In genomic region chr10:26337896-26338503, GRCm38 (mm10) we compare ENCODE assay signal across 26 mouse cellular contexts. TPM values are rescaled to one million over a fixed set of nuclear protein-coding genes. Genes with fewer than 3 reads are reported as not detected.
DNase-seq lines count a peak whose midpoint lies in the region; ATAC-seq and TF ChIP-seq lines count a peak whose summit lies in the region.
"Had no signal": no experiment of that assay in that cellular context is flagged by ENCODE, and none has a peak within 500 bp of the region (broad histone marks: within the 10 kb centered on the region; RNA-seq: fewer than 3 reads in every experiment).

No protein-coding gene starts in this region.

- no peak overlapping the region for H3K4me2 ChIP-seq in lung, embryonic 16.5 days (ENCODE audit: low read depth, low read length)
- no peak overlapping the region for H3K4me2 ChIP-seq in lung, postnatal 0 days (replicated peaks; ENCODE audit: low read depth, low read length)
- H3K4me2 ChIP-seq: heart, embryonic 15.5 days; hindbrain, embryonic 15.5 days; kidney, embryonic 15.5 days; limb, embryonic 13.5 days; liver, embryonic 11.5 days had no signal

- peaks cover 28% of the 10 kb centered on the region for H3K36me3 ChIP-seq in lung, embryonic 16.5 days (ENCODE audit: control insufficient read depth, insufficient read depth, low read length)
- peaks cover 34% of the 10 kb centered on the region; the same call in 1 of the 2 replicates for H3K36me3 ChIP-seq in lung, postnatal 0 days (ENCODE audit: insufficient read depth, low read length)

- DNase-seq in gastrocnemius, adult 2 months, result peak; percentile 21
- no peak for DNase-seq in gastrocnemius, postnatal 4 days (ENCODE audit: low spot score in 2 of 2)
- DNase-seq in lung, adult 2 months, result no peak
- DNase-seq in lung, postnatal 0 days (ENCODE audit: low spot score), result peak; percentile 24
- peak; percentile 14 to 42 for DNase-seq in lung, postnatal 4 days
- no peak for DNase-seq in frontal cortex, postnatal 14 days (ENCODE audit: low spot score in 2 of 2)
- DNase-seq: adrenal gland, postnatal 14 days; cerebellum, adult 18-20 months; cerebellum, postnatal 14 days; kidney, adult 18-20 months; kidney, postnatal 25 days; right cerebral cortex, postnatal 4 days had no signal

- ATAC-seq in lung, embryonic 16.5 days (ENCODE audit: low read depth), result peak; percentile 51; the same call in 1 of the 2 replicates
- ATAC-seq in lung, postnatal 0 days, result peak; percentile 62
- no peak for ATAC-seq in megakaryocyte, adult 5-6 weeks (ENCODE audit: poor library complexity, severe bottlenecking)
- ATAC-seq: forebrain, embryonic 16.5 days; midbrain, embryonic 16.5 days; Patski had no signal

- TF ChIP-seq CTCF in gastrocnemius, adult 2 months (IDR thresholded peaks at IDR 0.05), result no peak
- TF ChIP-seq CTCF in lung, adult 2 months (IDR thresholded peaks at IDR 0.05; ENCODE audit: insufficient read depth, low read length), result no peak
- TF ChIP-seq CTCF in lung, postnatal 0 days (IDR thresholded peaks at IDR 0.05), result no peak

- no peak for TF ChIP-seq POLR2A in lung, adult 2 months (IDR thresholded peaks at IDR 0.05; ENCODE audit: borderline replicate concordance, extremely low read depth, low read depth, low read length)

- H3K4me1 ChIP-seq in lung, embryonic 16.5 days (replicated peaks; ENCODE audit: control insufficient read depth, insufficient read depth, low read length), result no peaks in the 10 kb centered on the region
- no peaks in the 10 kb centered on the region for H3K4me1 ChIP-seq in lung, adult 2 months (ENCODE audit: control insufficient read depth, insufficient read depth, low read length)
- no peaks in the 10 kb centered on the region for H3K4me1 ChIP-seq in lung, postnatal 0 days (ENCODE audit: insufficient read depth, low read depth, low read length)
- H3K4me1 ChIP-seq: heart, embryonic 10.5 days; heart, embryonic 15.5 days; hindbrain, embryonic 15.5 days; kidney, embryonic 15.5 days; limb, embryonic 13.5 days had no signal

- H3K27ac ChIP-seq in gastrocnemius, adult 2 months, result peak overlapping the region; percentile 62
- H3K27ac ChIP-seq in lung, embryonic 16.5 days (ENCODE audit: low read length), result no peak overlapping the region
- H3K27ac ChIP-seq in lung, postnatal 0 days (ENCODE audit: low read length), result no peak overlapping the region
- H3K27ac ChIP-seq: heart, embryonic 10.5 days; heart, embryonic 15.5 days; hindbrain, embryonic 15.5 days; kidney, embryonic 15.5 days; left cerebral cortex, adult 2 months; limb, embryonic 13.5 days; macrophage had no signal

- 71% methylated on average over 23 of the region's 23 CpGs for WGBS in lung, embryonic 16.5 days
- 47% methylated on average over 23 of the region's 23 CpGs for WGBS in lung, adult 2 months
- 66% methylated on average over 23 of the region's 23 CpGs for WGBS in lung, postnatal 0 days

- intact Hi-C loops in gastrocnemius, adult 2 months (cut with DNase I), result no loop called here

- H3K9me3 ChIP-seq in lung, embryonic 16.5 days (ENCODE audit: control insufficient read depth, low read length), result no peaks in the 10 kb centered on the region
- no peaks in the 10 kb centered on the region for H3K9me3 ChIP-seq in lung, postnatal 0 days (ENCODE audit: low read length)
- H3K9me3 ChIP-seq: heart, embryonic 10.5 days; heart, embryonic 15.5 days; hindbrain, embryonic 15.5 days; kidney, embryonic 15.5 days; limb, embryonic 13.5 days had no signal

- peak overlapping the region; percentile 15; the same call in 1 of the 2 replicates for H3K4me3 ChIP-seq in gastrocnemius, adult 2 months
- H3K4me3 ChIP-seq in lung, embryonic 16.5 days (ENCODE audit: low read length), result no peak overlapping the region
- H3K4me3 ChIP-seq in lung, adult 2 months (replicated peaks; ENCODE audit: extremely low read depth, low read depth, low read length), result no peak overlapping the region
- no peak overlapping the region for H3K4me3 ChIP-seq in lung, postnatal 0 days (ENCODE audit: low read depth, low read length)
- H3K4me3 ChIP-seq: erythroblast, embryonic 14.5 days; heart, embryonic 10.5 days; heart, embryonic 15.5 days; hindbrain, embryonic 15.5 days; kidney, embryonic 15.5 days; left cerebral cortex, adult 2 months; limb, embryonic 13.5 days had no signal

- no peak for TF ChIP-seq EP300 in lung, postnatal 0 days (IDR thresholded peaks at IDR 0.05)

- no peaks in the 10 kb centered on the region for H3K27me3 ChIP-seq in lung, embryonic 16.5 days (ENCODE audit: control insufficient read depth, insufficient read depth, low read depth, low read length)
- no peaks in the 10 kb centered on the region for H3K27me3 ChIP-seq in lung, postnatal 0 days (replicated peaks; ENCODE audit: insufficient read depth, low read length)
- H3K27me3 ChIP-seq: heart, embryonic 15.5 days; hindbrain, embryonic 15.5 days; kidney, embryonic 15.5 days; limb, embryonic 13.5 days; Patski had no signal

- H3K9ac ChIP-seq in lung, embryonic 16.5 days (ENCODE audit: low read length), result no peak overlapping the region
- H3K9ac ChIP-seq in lung, postnatal 0 days (replicated peaks; ENCODE audit: low read depth), result no peak overlapping the region
- H3K9ac ChIP-seq: heart, embryonic 15.5 days; hindbrain, embryonic 15.5 days; kidney, embryonic 15.5 days; limb, embryonic 13.5 days had no signal

RNA-seq across cellular contexts. Expression of gene L3mbtl3, which starts 37.8 kb away (rescaled TPM):
- 1 to 10 TPM; 4.6 to 8.0 TPM for total RNA-seq in gastrocnemius, adult 2 months (2021)
- 10 to 100 TPM; 10.6 to 11.2 TPM for total RNA-seq in gastrocnemius, postnatal 4 days (2021)
- 12.6 and 13.5 TPM in 2 replicates for polyA plus RNA-seq in lung, embryonic 16.5 days (2015; fragmentation: Nextera tagmentation; extraction: Ambion mirVana)
- 4.6 and 4.9 TPM in 2 replicates for polyA plus RNA-seq in lung, adult 2 months (2012; rRNA removed)
- polyA plus RNA-seq in lung, postnatal 0 days (2015; fragmentation: Nextera tagmentation; extraction: Ambion mirVana), result 11.4 and 12.1 TPM in 2 replicates
- 10.6 and 15.7 TPM in 2 replicates for total RNA-seq in megakaryocyte, adult 5-6 weeks (2015)
- 17.2 and 17.3 TPM in 2 replicates for total RNA-seq in megakaryocyte, adult 5-6 weeks (2017)

Comparison
In these comparisons a context has a peak if more than half of its experiments do, and no peak if none do; other contexts are left out.
1. DNase-seq: peak in gastrocnemius, adult 2 months (single experiment), lung, postnatal 0 days (single experiment) and lung, postnatal 4 days (2 of 2); none in gastrocnemius, postnatal 4 days (0 of 2), lung, adult 2 months (single experiment) and frontal cortex, postnatal 14 days (0 of 2).